Mouse (Mus musculus): ENCODE results near the gene Haus6. TPM values are rescaled to one million over a fixed set of nuclear protein-coding genes. Genes with fewer than 3 reads are reported as not detected.
"Not testable (repeated sequence)": the region's sequence is repeated elsewhere in the genome, so short reads cannot be mapped to it uniquely, and the experiment has no call there.

The Haus6 gene
- total RNA-seq (2021), result 1 to 10 TPM; 4.8 to 5.5 TPM
- long read RNA-seq, experiment 1, full-length matches to known transcripts, result 1 of 5 reads
- long read RNA-seq, experiment 1, partial matches to known transcripts, result 0 of 5 reads
- long read RNA-seq, experiment 1, other reads (novel, unspliced or antisense), result 4 of 5 reads
- long read RNA-seq, experiment 2, full-length matches to known transcripts, result 2 of 5 reads
- long read RNA-seq, experiment 2, partial matches to known transcripts, result 1 of 5 reads
- long read RNA-seq, experiment 2, other reads (novel, unspliced or antisense), result 2 of 5 reads

- peak; percentile 91 for DNase-seq (ENCODE audit: low spot score)
Measured at GRCm38 (mm10) chr4:86611524-86612288, at the start of gene Haus6. Gene Haus6 (minus strand): TSS chr4:86612055.

- DNase-seq (ENCODE audit: low spot score), result peak; percentile 83
Measured at GRCm38 (mm10) chr4:86657176-86657575, 45.3 kb upstream of the Haus6 start.

GRCm38 (mm10) chr4:86656410-86656809 lies 44.6 kb upstream of the Haus6 start:
- not testable (repeated sequence) for DNase-seq (ENCODE audit: low spot score)

- peak; percentile 34 for DNase-seq (ENCODE audit: low spot score)
Measured at GRCm38 (mm10) chr4:86651686-86652384, 40.0 kb upstream of the Haus6 start.

GRCm38 (mm10) chr4:86648394-86648793 lies 36.5 kb upstream of the Haus6 start:
- not testable (repeated sequence) for DNase-seq (ENCODE audit: low spot score)

GRCm38 (mm10) chr4:86637561-86637960 lies 25.7 kb upstream of the Haus6 start:
- DNase-seq (ENCODE audit: low spot score), result not testable (repeated sequence)

- not testable (repeated sequence) for DNase-seq (ENCODE audit: low spot score)
Measured at GRCm38 (mm10) chr4:86634873-86635272, 23.0 kb upstream of the Haus6 start.

- DNase-seq (ENCODE audit: low spot score), result not testable (repeated sequence)
Measured at GRCm38 (mm10) chr4:86634312-86634711, 22.5 kb upstream of the Haus6 start.

GRCm38 (mm10) chr4:86632556-86632955 lies 20.7 kb upstream of the Haus6 start:
- not testable (repeated sequence) for DNase-seq (ENCODE audit: low spot score)

- DNase-seq (ENCODE audit: low spot score), result no peak
Measured at GRCm38 (mm10) chr4:86631831-86632230, 20.0 kb upstream of the Haus6 start.

GRCm38 (mm10) chr4:86626496-86626895 lies 14.6 kb upstream of the Haus6 start:
- not testable (repeated sequence) for DNase-seq (ENCODE audit: low spot score)

- no peak for DNase-seq (ENCODE audit: low spot score)
Measured at GRCm38 (mm10) chr4:86625463-86625862, 13.6 kb upstream of the Haus6 start.

GRCm38 (mm10) chr4:86622532-86622931 lies 10.7 kb upstream of the Haus6 start:
- not testable (repeated sequence) for DNase-seq (ENCODE audit: low spot score)

- DNase-seq (ENCODE audit: low spot score), result no peak
Measured at GRCm38 (mm10) chr4:86622116-86622515, 10.3 kb upstream of the Haus6 start.

GRCm38 (mm10) chr4:86620506-86620905 lies 8.7 kb upstream of the Haus6 start:
- DNase-seq (ENCODE audit: low spot score), result no peak

- no peak for DNase-seq (ENCODE audit: low spot score)
Measured at GRCm38 (mm10) chr4:86612289-86612620, 400 bp upstream of the Haus6 start.

- DNase-seq (ENCODE audit: low spot score), result no peak
Measured at GRCm38 (mm10) chr4:86591304-86591703, 20.6 kb downstream of the Haus6 start.

- no peak for DNase-seq (ENCODE audit: low spot score)
Measured at GRCm38 (mm10) chr4:86588236-86588635, 23.6 kb downstream of the Haus6 start.

- no peak for DNase-seq (ENCODE audit: low spot score)
Measured at GRCm38 (mm10) chr4:86580591-86580990, 31.3 kb downstream of the Haus6 start.

GRCm38 (mm10) chr4:86580056-86580455 lies 31.8 kb downstream of the Haus6 start:
- DNase-seq (ENCODE audit: low spot score), result no peak

GRCm38 (mm10) chr4:86576630-86577225 lies 35.1 kb downstream of the Haus6 start:
- no peak for DNase-seq (ENCODE audit: low spot score)

- DNase-seq (ENCODE audit: low spot score), result no peak
Measured at GRCm38 (mm10) chr4:86576120-86576541, 35.7 kb downstream of the Haus6 start.
